Mouse (Mus musculus): ENCODE measurements at regions not wholly inside any gene's neighbourhood (a gene's known extent, or its start where the extent isn't known, plus 50 kb on each side); places are given as distances from the start of the nearest gene placed in this dataset.
A peak's percentile ranks its signal among the peaks of the same experiment; 100 is the strongest.

GRCm38 (mm10) chr1:166812072-166812461, 130.4 kb upstream of the Fmo9 start:
- Histone ChIP-seq H3K4me3 (no peak overlapping the region), H3K27me3 (no peaks in the 10 kb centered on the region), H3K9ac (replicated peaks) (no peak overlapping the region), H3K9me3 (no peaks in the 10 kb centered on the region), H3K27ac (replicated peaks) (no peak overlapping the region), H3K4me1 (no peaks in the 10 kb centered on the region), H3K36me3 (no peaks in the 10 kb centered on the region), H3K4me2 (replicated peaks) (no peak overlapping the region)
- WGBS, result 93% methylated on average over 7 of the region's 7 CpGs
- ATAC-seq (ENCODE audit: low FRiP score, low read depth), result no peak

- Histone ChIP-seq H3K9me3 (no peaks in the 10 kb centered on the region), H3K36me3 (no peaks in the 10 kb centered on the region)
- WGBS, result 81% methylated on average over 7 of the region's 7 CpGs
Measured at GRCm38 (mm10) chr1:166812920-166813439, 131.3 kb upstream of the Fmo9 start.

GRCm38 (mm10) chr1:166817927-166818326, 136.3 kb upstream of the Fmo9 start:
- Histone ChIP-seq H3K9me3 (no peaks in the 10 kb centered on the region), H3K27me3 (no peaks in the 10 kb centered on the region), H3K4me2 (replicated peaks) (no peak overlapping the region), H3K27ac (replicated peaks) (no peak overlapping the region), H3K4me3 (no peak overlapping the region), H3K4me1 (no peaks in the 10 kb centered on the region), H3K9ac (replicated peaks) (no peak overlapping the region), H3K36me3 (no peaks in the 10 kb centered on the region)
- no peak for ATAC-seq (ENCODE audit: low FRiP score, low read depth)
- 87% methylated on average over 4 of the region's 4 CpGs for WGBS

More at GRCm38 (mm10) chr1:166812920-166813439, 131.3 kb upstream of the Fmo9 start:
- no peak overlapping the region for H3K27ac ChIP-seq (replicated peaks)
- no peaks in the 10 kb centered on the region for H3K4me1 ChIP-seq
- no peak overlapping the region for H3K9ac ChIP-seq (replicated peaks)
- no peak overlapping the region for H3K4me2 ChIP-seq (replicated peaks)
- ATAC-seq (ENCODE audit: low FRiP score, low read depth), result no peak
- no peaks in the 10 kb centered on the region for H3K27me3 ChIP-seq
- H3K4me3 ChIP-seq, result no peak overlapping the region

GRCm38 (mm10) chr1:166818682-166819081, 137.0 kb upstream of the Fmo9 start:
- Histone ChIP-seq H3K4me2 (replicated peaks) (no peak overlapping the region), H3K27ac (replicated peaks) (no peak overlapping the region), H3K9me3 (no peaks in the 10 kb centered on the region), H3K4me1 (no peaks in the 10 kb centered on the region), H3K9ac (replicated peaks) (no peak overlapping the region), H3K4me3 (no peak overlapping the region), H3K27me3 (no peaks in the 10 kb centered on the region), H3K36me3 (no peaks in the 10 kb centered on the region)
- 76% methylated on average over 5 of the region's 5 CpGs for WGBS
- no peak for ATAC-seq (ENCODE audit: low FRiP score, low read depth)

GRCm38 (mm10) chr1:166819420-166819819, 137.8 kb upstream of the Fmo9 start:
- Histone ChIP-seq H3K4me1 (no peaks in the 10 kb centered on the region), H3K4me3 (no peak overlapping the region), H3K4me2 (replicated peaks) (no peak overlapping the region), H3K9me3 (no peaks in the 10 kb centered on the region), H3K27me3 (no peaks in the 10 kb centered on the region), H3K36me3 (no peaks in the 10 kb centered on the region), H3K9ac (replicated peaks) (no peak overlapping the region), H3K27ac (replicated peaks) (no peak overlapping the region)
- no peak for ATAC-seq (ENCODE audit: low FRiP score, low read depth)
- WGBS, result 81% methylated on average over 7 of the region's 7 CpGs

- 90% methylated on average over 5 of the region's 5 CpGs for WGBS
- H3K27me3 ChIP-seq, result no peaks in the 10 kb centered on the region
Measured at GRCm38 (mm10) chr1:166820050-166820449, 138.4 kb upstream of the Fmo9 start.

GRCm38 (mm10) chr1:166821146-166821545, 139.5 kb upstream of the Fmo9 start:
- no peak overlapping the region for H3K4me3 ChIP-seq
- H3K36me3 ChIP-seq, result no peaks in the 10 kb centered on the region
- no peak for ATAC-seq (ENCODE audit: low FRiP score, low read depth)
- no peaks in the 10 kb centered on the region for H3K4me1 ChIP-seq
- H3K27ac ChIP-seq (replicated peaks), result no peak overlapping the region
- no peaks in the 10 kb centered on the region for H3K9me3 ChIP-seq
- H3K4me2 ChIP-seq (replicated peaks), result no peak overlapping the region
- H3K27me3 ChIP-seq, result no peaks in the 10 kb centered on the region
- no peak overlapping the region for H3K9ac ChIP-seq (replicated peaks)
- 44% methylated on average over 3 of the region's 3 CpGs for WGBS

More at GRCm38 (mm10) chr1:166820050-166820449, 138.4 kb upstream of the Fmo9 start:
- H3K4me3 ChIP-seq, result no peak overlapping the region
- no peaks in the 10 kb centered on the region for H3K4me1 ChIP-seq
- no peak for ATAC-seq (ENCODE audit: low FRiP score, low read depth)
- H3K9ac ChIP-seq (replicated peaks), result no peak overlapping the region
- H3K9me3 ChIP-seq, result no peaks in the 10 kb centered on the region
- H3K27ac ChIP-seq (replicated peaks), result no peak overlapping the region
- H3K36me3 ChIP-seq, result no peaks in the 10 kb centered on the region
- no peak overlapping the region for H3K4me2 ChIP-seq (replicated peaks)

GRCm38 (mm10) chr1:166837299-166837698, 155.7 kb upstream of the Fmo9 start:
- H3K9ac ChIP-seq (replicated peaks), result no peak overlapping the region
- H3K36me3 ChIP-seq, result no peaks in the 10 kb centered on the region
- ATAC-seq (ENCODE audit: low FRiP score, low read depth), result no peak
- H3K27ac ChIP-seq (replicated peaks), result no peak overlapping the region
- WGBS, result 67% methylated on average over 1 of the region's 1 CpGs
- peaks cover 16% of the 10 kb centered on the region for H3K4me1 ChIP-seq
- no peak overlapping the region for H3K4me2 ChIP-seq (replicated peaks)
- H3K9me3 ChIP-seq, result no peaks in the 10 kb centered on the region
- no peaks in the 10 kb centered on the region for H3K27me3 ChIP-seq
- H3K4me3 ChIP-seq, result no peak overlapping the region

GRCm38 (mm10) chr1:166839833-166840232, 158.2 kb upstream of the Fmo9 start:
- WGBS, result 37% methylated on average over 7 of the region's 7 CpGs
- H3K4me1 ChIP-seq, result peaks cover 28% of the 10 kb centered on the region
- no peak overlapping the region for H3K4me2 ChIP-seq (replicated peaks)
- H3K9ac ChIP-seq (replicated peaks), result no peak overlapping the region
- no peaks in the 10 kb centered on the region for H3K9me3 ChIP-seq
- H3K36me3 ChIP-seq, result no peaks in the 10 kb centered on the region
- ATAC-seq (ENCODE audit: low FRiP score, low read depth), result peak; percentile 55
- no peaks in the 10 kb centered on the region for H3K27me3 ChIP-seq
- H3K4me3 ChIP-seq, result no peak overlapping the region
- no peak overlapping the region for H3K27ac ChIP-seq (replicated peaks)

- peak overlapping the region; percentile 72 for H3K27ac ChIP-seq (replicated peaks)
- H3K4me2 ChIP-seq (replicated peaks), result peak overlapping the region; percentile 51
- 2% methylated on average over 11 of the region's 11 CpGs for WGBS
- H3K4me1 ChIP-seq, result peaks cover 28% of the 10 kb centered on the region
- no peaks in the 10 kb centered on the region for H3K9me3 ChIP-seq
- 0 out of 2 replicates have a peak overlapping the region, but pooled peaks have one; percentile 29 for H3K9ac ChIP-seq (replicated peaks)
- no peaks in the 10 kb centered on the region for H3K27me3 ChIP-seq
- peak overlapping the region; percentile 24 for H3K4me3 ChIP-seq
- ATAC-seq (ENCODE audit: low FRiP score, low read depth), result peak; percentile 67
- H3K36me3 ChIP-seq, result no peaks in the 10 kb centered on the region
Measured at GRCm38 (mm10) chr1:166843397-166843877, 157.8 kb upstream of the Fam78b start.

- 90% methylated on average over 5 of the region's 5 CpGs for WGBS
- Histone ChIP-seq H3K9ac (replicated peaks) (no peak overlapping the region), H3K4me2 (replicated peaks) (no peak overlapping the region), H3K27me3 (no peaks in the 10 kb centered on the region), H3K27ac (replicated peaks) (no peak overlapping the region), H3K36me3 (no peaks in the 10 kb centered on the region), H3K9me3 (no peaks in the 10 kb centered on the region), H3K4me1 (peaks cover 13% of the 10 kb centered on the region), H3K4me3 (no peak overlapping the region)
- ATAC-seq (ENCODE audit: low FRiP score, low read depth), result no peak
Measured at GRCm38 (mm10) chr1:166846566-166846965, 154.7 kb upstream of the Fam78b start.

- Histone ChIP-seq H3K4me1 (peaks cover 12% of the 10 kb centered on the region), H3K27ac (replicated peaks) (no peak overlapping the region), H3K4me2 (replicated peaks) (no peak overlapping the region), H3K4me3 (no peak overlapping the region), H3K9ac (replicated peaks) (no peak overlapping the region), H3K9me3 (no peaks in the 10 kb centered on the region), H3K36me3 (no peaks in the 10 kb centered on the region), H3K27me3 (no peaks in the 10 kb centered on the region)
- WGBS, result 97% methylated on average over 6 of the region's 6 CpGs
- no peak for ATAC-seq (ENCODE audit: low FRiP score, low read depth)
Measured at GRCm38 (mm10) chr1:166847233-166847632, 154.0 kb upstream of the Fam78b start.

GRCm38 (mm10) chr1:166848015-166848535, 153.1 kb upstream of the Fam78b start:
- Histone ChIP-seq H3K36me3 (no peaks in the 10 kb centered on the region), H3K4me3 (no peak overlapping the region), H3K4me2 (replicated peaks) (no peak overlapping the region), H3K27ac (replicated peaks) (no peak overlapping the region), H3K9ac (replicated peaks) (no peak overlapping the region), H3K4me1 (peaks cover 9% of the 10 kb centered on the region), H3K9me3 (no peaks in the 10 kb centered on the region), H3K27me3 (no peaks in the 10 kb centered on the region)
- ATAC-seq (ENCODE audit: low FRiP score, low read depth), result no peak
- WGBS, result 76% methylated on average over 4 of the region's 4 CpGs
